ENCODE assay signal across 20 mouse cellular contexts in genomic region chr13:108367496-108367895, GRCm38 (mm10).
"Had no signal": no experiment of that assay in that cellular context is flagged by ENCODE, and none has a peak within 500 bp of the region (broad histone marks: within the 10 kb centered on the region; RNA-seq: fewer than 3 reads in every experiment).

No protein-coding gene starts in this region.

- DNase-seq: layer of hippocampus, postnatal 36 days; liver, embryonic 13.5 days; right cerebral cortex, adult 18-20 months; right cerebral cortex, postnatal 14 days; right cerebral cortex, postnatal 4 days; thymus, adult 2 months; thymus, postnatal 14 days; thymus, postnatal 4 days had no signal

- H3K4me1 ChIP-seq: lung, embryonic 15.5 days; midbrain, embryonic 12.5 days; neural tube, embryonic 12.5 days; neural tube, embryonic 15.5 days had no signal

- H3K9me3 ChIP-seq: liver, embryonic 13.5 days; lung, embryonic 15.5 days; midbrain, embryonic 12.5 days; midbrain, embryonic 15.5 days; neural tube, embryonic 12.5 days; neural tube, embryonic 15.5 days had no signal

- H3K9ac ChIP-seq: hindbrain, embryonic 14.5 days; liver, embryonic 13.5 days; lung, embryonic 15.5 days; midbrain, embryonic 12.5 days; midbrain, embryonic 15.5 days; neural tube, embryonic 12.5 days; neural tube, embryonic 15.5 days had no signal

- ATAC-seq: hindbrain, postnatal 0 days; inflammation-experienced regulatory T-cells, adult 6 months; midbrain, embryonic 15.5 days had no signal

- H3K27me3 ChIP-seq: liver, embryonic 13.5 days; lung, embryonic 15.5 days; midbrain, embryonic 12.5 days; midbrain, embryonic 15.5 days; neural tube, embryonic 12.5 days; neural tube, embryonic 15.5 days had no signal

- H3K36me3 ChIP-seq: midbrain, embryonic 15.5 days; neural tube, embryonic 15.5 days had no signal

- H3K4me3 ChIP-seq: left cerebral cortex, adult 2 months; liver, embryonic 13.5 days; lung, embryonic 15.5 days; midbrain, embryonic 12.5 days; midbrain, embryonic 15.5 days; neural tube, embryonic 12.5 days; neural tube, embryonic 15.5 days had no signal

- H3K4me2 ChIP-seq: hindbrain, embryonic 14.5 days; liver, embryonic 13.5 days; lung, embryonic 15.5 days; midbrain, embryonic 12.5 days; midbrain, embryonic 15.5 days; neural tube, embryonic 12.5 days; neural tube, embryonic 15.5 days had no signal

- H3K27ac ChIP-seq: hindbrain, embryonic 14.5 days; hindbrain, postnatal 0 days; kidney, postnatal 0 days; left cerebral cortex, adult 2 months; liver, embryonic 13.5 days; lung, embryonic 15.5 days; macrophage; midbrain, embryonic 12.5 days; midbrain, embryonic 15.5 days; neural tube, embryonic 12.5 days; neural tube, embryonic 15.5 days; stomach, postnatal 0 days had no signal
